ENCODE assay signal across 10 mouse cellular contexts in genomic region chr10:75465781-75466550, GRCm38 (mm10). TPM values are rescaled to one million over a fixed set of nuclear protein-coding genes. Genes with fewer than 3 reads are reported as not detected.
DNase-seq lines count a peak whose midpoint lies in the region; ATAC-seq lines count a peak whose summit lies in the region.
"Had no signal": no experiment of that assay in that cellular context is flagged by ENCODE, and none has a peak within 500 bp of the region (broad histone marks: within the 10 kb centered on the region; RNA-seq: fewer than 3 reads in every experiment).

No protein-coding gene starts in this region.

- 27% methylated on average over 6 of the region's 6 CpGs for WGBS in kidney, embryonic 15.5 days
- WGBS in embryonic facial prominence, embryonic 13.5 days: 30% methylated on average over 6 of the region's 6 CpGs
- WGBS in intestine, embryonic 15.5 days: 43% methylated on average over 6 of the region's 6 CpGs
- 88% methylated on average over 6 of the region's 6 CpGs for WGBS in midbrain, embryonic 13.5 days

- H3K4me3 ChIP-seq in kidney, embryonic 15.5 days (replicated peaks): no peak overlapping the region
- no peak overlapping the region for H3K4me3 ChIP-seq in embryonic facial prominence, embryonic 13.5 days
- H3K4me3 ChIP-seq in intestine, embryonic 15.5 days (replicated peaks): no peak overlapping the region
- no peak overlapping the region for H3K4me3 ChIP-seq in midbrain, embryonic 13.5 days (replicated peaks)

- H3K9ac ChIP-seq in kidney, embryonic 15.5 days: no peak overlapping the region
- no peak overlapping the region; the same call in 1 of the 2 replicates for H3K9ac ChIP-seq in embryonic facial prominence, embryonic 13.5 days
- H3K9ac ChIP-seq in intestine, embryonic 15.5 days: no peak overlapping the region
- H3K9ac ChIP-seq in midbrain, embryonic 13.5 days (replicated peaks): no peak overlapping the region

- H3K4me2 ChIP-seq in kidney, embryonic 15.5 days: no peak overlapping the region
- H3K4me2 ChIP-seq in embryonic facial prominence, embryonic 13.5 days: peak overlapping the region; percentile 31
- H3K4me2 ChIP-seq in intestine, embryonic 15.5 days (replicated peaks): no peak overlapping the region
- H3K4me2 ChIP-seq in midbrain, embryonic 13.5 days (replicated peaks): no peak overlapping the region

- H3K27me3 ChIP-seq in kidney, embryonic 15.5 days: no peaks in the 10 kb centered on the region
- H3K27me3 ChIP-seq in embryonic facial prominence, embryonic 13.5 days: no peaks in the 10 kb centered on the region
- H3K27me3 ChIP-seq in intestine, embryonic 15.5 days (replicated peaks): no peaks in the 10 kb centered on the region
- H3K27me3 ChIP-seq in midbrain, embryonic 13.5 days: no peaks in the 10 kb centered on the region
- H3K27me3 ChIP-seq: Patski had no signal

- no peak for DNase-seq in kidney, adult 11 months
- peak; percentile 73 to 90 for DNase-seq in lung, postnatal 4 days
- DNase-seq in spleen, postnatal 4 days (ENCODE audit: low spot score in 2 of 2): no peak
- no peak for DNase-seq in kidney, postnatal 4 days
- DNase-seq: cerebellum, postnatal 14 days had no signal

- H3K36me3 ChIP-seq in kidney, embryonic 15.5 days: no peaks in the 10 kb centered on the region
- H3K36me3 ChIP-seq in embryonic facial prominence, embryonic 13.5 days: no peaks in the 10 kb centered on the region
- no peaks in the 10 kb centered on the region for H3K36me3 ChIP-seq in intestine, embryonic 15.5 days
- no peaks in the 10 kb centered on the region for H3K36me3 ChIP-seq in midbrain, embryonic 13.5 days

- peak overlapping the region; percentile 59 for H3K27ac ChIP-seq in kidney, embryonic 15.5 days
- H3K27ac ChIP-seq in embryonic facial prominence, embryonic 13.5 days: peak overlapping the region; percentile 86
- peak overlapping the region; percentile 52 for H3K27ac ChIP-seq in intestine, embryonic 15.5 days
- H3K27ac ChIP-seq in midbrain, embryonic 13.5 days: no peak overlapping the region

- H3K9me3 ChIP-seq in kidney, embryonic 15.5 days (replicated peaks): no peaks in the 10 kb centered on the region
- H3K9me3 ChIP-seq in embryonic facial prominence, embryonic 13.5 days: no peaks in the 10 kb centered on the region
- no peaks in the 10 kb centered on the region for H3K9me3 ChIP-seq in intestine, embryonic 15.5 days
- H3K9me3 ChIP-seq in midbrain, embryonic 13.5 days: no peaks in the 10 kb centered on the region

- peaks cover 12% of the 10 kb centered on the region for H3K4me1 ChIP-seq in kidney, embryonic 15.5 days
- H3K4me1 ChIP-seq in embryonic facial prominence, embryonic 13.5 days: peaks cover 16% of the 10 kb centered on the region
- H3K4me1 ChIP-seq in intestine, embryonic 15.5 days (replicated peaks): peaks cover 5% of the 10 kb centered on the region; the same call in 1 of the 2 replicates
- H3K4me1 ChIP-seq in midbrain, embryonic 13.5 days (replicated peaks): no peaks in the 10 kb centered on the region

- no peak; the same call in 1 of the 2 replicates for ATAC-seq in kidney, embryonic 15.5 days (replicated peaks; ENCODE audit: low FRiP score)
- 0 out of 2 replicates have a peak, but pooled peaks have one; percentile 26 for ATAC-seq in embryonic facial prominence, embryonic 13.5 days (ENCODE audit: insufficient number of reproducible peaks, insufficient read depth, low FRiP score, low TSS enrichment, low read depth)
- no peak for ATAC-seq in intestine, embryonic 15.5 days
- ATAC-seq in midbrain, embryonic 13.5 days: no peak
- ATAC-seq: Patski had no signal

RNA-seq across cellular contexts. Expression of gene Snrpd3, which starts 51.4 kb away (rescaled TPM):
- 175 and 183 TPM in 2 replicates for polyA plus RNA-seq in kidney, embryonic 15.5 days (2015; fragmentation: Nextera tagmentation; extraction: Ambion mirVana)
- 194 and 214 TPM in 2 replicates for polyA plus RNA-seq in embryonic facial prominence, embryonic 13.5 days (2015; fragmentation: Nextera tagmentation; extraction: Ambion mirVana)
- polyA plus RNA-seq in intestine, embryonic 15.5 days (2015; fragmentation: Nextera tagmentation; extraction: Ambion mirVana): 147 and 156 TPM in 2 replicates
- 167 and 178 TPM in 2 replicates for polyA plus RNA-seq in midbrain, embryonic 13.5 days (2015; fragmentation: Nextera tagmentation; extraction: Ambion mirVana)

RNA-seq across cellular contexts. Expression of gene Gucd1, which starts 51.8 kb away (rescaled TPM):
- polyA plus RNA-seq in kidney, embryonic 15.5 days (2015; fragmentation: Nextera tagmentation; extraction: Ambion mirVana): 44.2 and 46.0 TPM in 2 replicates
- 27.0 and 27.3 TPM in 2 replicates for polyA plus RNA-seq in embryonic facial prominence, embryonic 13.5 days (2015; fragmentation: Nextera tagmentation; extraction: Ambion mirVana)
- polyA plus RNA-seq in intestine, embryonic 15.5 days (2015; fragmentation: Nextera tagmentation; extraction: Ambion mirVana): 39.8 and 46.7 TPM in 2 replicates
- 23.7 and 27.3 TPM in 2 replicates for polyA plus RNA-seq in midbrain, embryonic 13.5 days (2015; fragmentation: Nextera tagmentation; extraction: Ambion mirVana)

Comparison
In these comparisons a context has a peak if more than half of its experiments do, and no peak if none do; other contexts are left out.
1. DNase-seq: peak in lung, postnatal 4 days (2 of 2); none in kidney, adult 11 months (single experiment), spleen, postnatal 4 days (0 of 2) and kidney, postnatal 4 days (0 of 2).